Mouse (Mus musculus) kidney, postnatal 0 days (tissue): Measurements from ENCODE around the gene Tnpo2. TPM values are rescaled to one million over a fixed set of nuclear protein-coding genes. Genes with fewer than 3 reads are reported as not detected.

ENCODE experiments used
- ATAC-seq: fragments of 200-750 bp; cut with Nextera tagmentation; replicated peaks from 2 replicates; pipeline ENCODE4 v1.8.0; 2017; ENCODE audit warnings: low read depth, moderate number of reproducible peaks, moderate TSS enrichment, moderate library complexity; ENCODE audit not compliant: low FRiP score
- DNase-seq: peaks from one replicate; pipeline ENCODE4 v3.0.0-alpha.2; 2016; ENCODE audit warnings: low spot score
- H3K27ac ChIP-seq: fragments of 300-500 bp; sonication (generic); 2 replicates; pipeline ENCODE4 v1.5.1; 2014; ENCODE audit warnings: mild to moderate bottlenecking
- H3K27me3 ChIP-seq: fragments of 300-500 bp; sonication (generic); 2 replicates; pipeline ENCODE4 v1.6.1; 2014; ENCODE audit warnings: low read length, mixed read lengths; ENCODE audit not compliant: insufficient read depth
- H3K36me3 ChIP-seq: fragments of 300-500 bp; sonication (generic); 2 replicates; pipeline ENCODE4 v1.6.1; 2014; ENCODE audit warnings: low read length, mixed read lengths; ENCODE audit not compliant: insufficient read depth
- H3K4me1 ChIP-seq: fragments of 300-500 bp; sonication (generic); replicated peaks from 2 replicates; pipeline ENCODE4 v1.6.1; 2014; ENCODE audit warnings: antibody characterized with exemption, low read length, mixed read lengths; ENCODE audit not compliant: insufficient read depth
- H3K4me2 ChIP-seq: fragments of 300-500 bp; sonication (generic); 2 replicates; pipeline ENCODE4 v1.6.1; 2014; ENCODE audit warnings: mild to moderate bottlenecking, low read length, moderate library complexity, mixed read lengths
- H3K4me3 ChIP-seq: fragments of 300-500 bp; sonication (generic); replicated peaks from 2 replicates; pipeline ENCODE4 v1.5.1; 2014; ENCODE audit warnings: low read depth, low read length
- H3K9ac ChIP-seq: fragments of 300-500 bp; sonication (generic); 2 replicates; pipeline ENCODE4 v1.6.1; 2014; ENCODE audit warnings: low read depth, low read length
- H3K9me3 ChIP-seq: fragments of 300-500 bp; sonication (generic); replicated peaks from 2 replicates; pipeline ENCODE4 v1.6.1; 2016; ENCODE audit warnings: low read length, inconsistent platforms, mixed read lengths
- CTCF ChIP-seq: IDR thresholded peaks from 2 replicates; pipeline ENCODE4 v1.5.1; 2016; ENCODE audit warnings: antibody characterized with exemption, low read depth, mild to moderate bottlenecking, moderate library complexity
- WGBS: fragments of 180-500 bp; shearing (Covaris S2); extraction: QIAGEN DNeasy Blood & Tissue Kit; methylation state at CpG from one replicate; pipeline ENCODE4 v1.1.7; 2014; 5-methylcytosine and 5-hydroxymethylcytosine counted together
- polyA plus RNA-seq: library from polyadenylated mRNA; unstranded; fragments of >200 nt; fragmentation: Nextera tagmentation; extraction: Ambion mirVana; gene quantifications from 2 replicates; pipeline ENCODE4 v1.2.1, GENCODE M21; 2015

Gene Tnpo2
- polyA plus RNA-seq, 1 experiment from 2014 or later = 19.0 TPM

GRCm38 (mm10) chr8:85065213-85065612 is 28.5 kb downstream of the Tnpo2 start:
- 21% methylated on average over 2 of the region's 2 CpGs for WGBS

GRCm38 (mm10) chr8:85067155-85067554 is 30.4 kb downstream of the Tnpo2 start:
- ATAC-seq (no peak), DNase-seq (no peak)
- 96% methylated on average over 2 of the region's 2 CpGs for WGBS
- peaks cover 15% of the 10 kb centered on the region; the same call in 1 of the 2 replicates for H3K36me3 ChIP-seq
- no peak overlapping the region for H3K9ac ChIP-seq
- no peaks in the 10 kb centered on the region for H3K27me3 ChIP-seq
- no peak for TF ChIP-seq CTCF
- H3K4me2 ChIP-seq = no peak overlapping the region
- no peaks in the 10 kb centered on the region for H3K9me3 ChIP-seq
- H3K27ac ChIP-seq = no peak overlapping the region
- 0 out of 2 replicates have a peak, but pooled peaks cover 8% of the 10 kb centered on the region for H3K4me1 ChIP-seq
- no peak overlapping the region for H3K4me3 ChIP-seq

More at GRCm38 (mm10) chr8:85065213-85065612, 28.5 kb downstream of the Tnpo2 start:
- Histone ChIP-seq H3K27me3 (no peaks in the 10 kb centered on the region), H3K4me1 (peaks cover 7% of the 10 kb centered on the region; the same call in 1 of the 2 replicates), H3K9ac (no peak overlapping the region), H3K27ac (no peak overlapping the region), H3K36me3 (peaks cover 15% of the 10 kb centered on the region; the same call in 1 of the 2 replicates), H3K9me3 (no peaks in the 10 kb centered on the region), H3K4me2 (no peak overlapping the region), H3K4me3 (no peak overlapping the region)
- ATAC-seq = no peak
- no peak for TF ChIP-seq CTCF
- DNase-seq = no peak

GRCm38 (mm10) chr8:85067982-85068381 is 31.3 kb downstream of the Tnpo2 start, which contains the start of gene Gm5741:
Gene Gm5741 (minus strand): TSS chr8:85067982.
- H3K27ac ChIP-seq = no peak within 1 kb of the TSS
- H3K4me3 ChIP-seq = no peak within 1 kb of the TSS
- TF ChIP-seq CTCF = no peak
- H3K4me1 ChIP-seq = 0 out of 2 replicates have a peak, but pooled peaks cover 8% of the 10 kb centered on the region
- H3K36me3 ChIP-seq = peaks cover 15% of the 10 kb centered on the region; the same call in 1 of the 2 replicates
- DNase-seq = no peak
- H3K27me3 ChIP-seq = no peaks in the 10 kb centered on the region
- no peak within 1 kb of the TSS for H3K9ac ChIP-seq
- no peak for ATAC-seq
- H3K9me3 ChIP-seq = no peaks in the 10 kb centered on the region
- H3K4me2 ChIP-seq = no peak within 1 kb of the TSS

GRCm38 (mm10) chr8:85071041-85071440 is 34.3 kb downstream of the Tnpo2 start:
- Histone ChIP-seq H3K36me3 (peaks cover 33% of the 10 kb centered on the region), H3K4me3 (peak overlapping the region; percentile 89), H3K4me2 (peak overlapping the region; percentile 71), H3K9ac (peak overlapping the region; percentile 93; the same call in 1 of the 2 replicates), H3K4me1 (0 out of 2 replicates have a peak, but pooled peaks cover 8% of the 10 kb centered on the region), H3K27ac (peak overlapping the region; percentile 99), H3K9me3 (no peaks in the 10 kb centered on the region), H3K27me3 (no peaks in the 10 kb centered on the region)
- TF ChIP-seq CTCF = no peak
- WGBS = 81% methylated on average over 5 of the region's 5 CpGs
- DNase-seq (peak; percentile 34), ATAC-seq (no peak)

- H3K4me3 ChIP-seq = peak within 1 kb of the TSS; percentile 89
- TF ChIP-seq CTCF = peak; percentile 34; the same call in 1 of the 2 replicates
- DNase-seq (peak; percentile 97), ATAC-seq (peak; percentile 85)
- H3K9ac ChIP-seq = peak within 1 kb of the TSS; percentile 93
- peak within 1 kb of the TSS; percentile 71 for H3K4me2 ChIP-seq
- peak within 1 kb of the TSS; percentile 99 for H3K27ac ChIP-seq
- H3K4me1 ChIP-seq = 0 out of 2 replicates have a peak, but pooled peaks cover 8% of the 10 kb centered on the region
- under 1% methylated on average over 68 of the region's 68 CpGs for WGBS
- no peaks in the 10 kb centered on the region for H3K27me3 ChIP-seq
- peaks cover 32% of the 10 kb centered on the region for H3K36me3 ChIP-seq
- H3K9me3 ChIP-seq = no peaks in the 10 kb centered on the region
Observed at GRCm38 (mm10) chr8:85071514-85072281, 35.0 kb downstream of the Tnpo2 start, which contains the start of gene Dhps. Gene Dhps (plus strand): TSS chr8:85071757.

- H3K4me2 ChIP-seq = peak overlapping the region; percentile 71
- no peaks in the 10 kb centered on the region for H3K9me3 ChIP-seq
- no peak for TF ChIP-seq CTCF
- DNase-seq = no peak
- no peaks in the 10 kb centered on the region for H3K27me3 ChIP-seq
- peak overlapping the region; percentile 99 for H3K27ac ChIP-seq
- peak overlapping the region; percentile 93 for H3K9ac ChIP-seq
- WGBS = 32% methylated on average over 9 of the region's 9 CpGs
- 0 out of 2 replicates have a peak, but pooled peaks cover 8% of the 10 kb centered on the region for H3K4me1 ChIP-seq
- peak overlapping the region; percentile 89 for H3K4me3 ChIP-seq
- no peak for ATAC-seq
- H3K36me3 ChIP-seq = peaks cover 27% of the 10 kb centered on the region
Observed at GRCm38 (mm10) chr8:85072364-85072929, 35.7 kb downstream of the Tnpo2 start.
